Mouse (Mus musculus): Measurements from ENCODE around the gene Chga. TPM values are rescaled to one million over a fixed set of nuclear protein-coding genes. Genes with fewer than 3 reads are reported as not detected.

Gene Chga
- polyA plus RNA-seq, 1 experiment from 2014 or later, result 0.38 TPM

GRCm38 (mm10) chr12:102524760-102525159, 30.0 kb upstream of the Chga start:
- no peak overlapping the region for H3K27ac ChIP-seq
- no peak for ATAC-seq (replicated peaks; ENCODE audit: insufficient number of reproducible peaks, insufficient read depth, low FRiP score, low read depth)

DNA sequence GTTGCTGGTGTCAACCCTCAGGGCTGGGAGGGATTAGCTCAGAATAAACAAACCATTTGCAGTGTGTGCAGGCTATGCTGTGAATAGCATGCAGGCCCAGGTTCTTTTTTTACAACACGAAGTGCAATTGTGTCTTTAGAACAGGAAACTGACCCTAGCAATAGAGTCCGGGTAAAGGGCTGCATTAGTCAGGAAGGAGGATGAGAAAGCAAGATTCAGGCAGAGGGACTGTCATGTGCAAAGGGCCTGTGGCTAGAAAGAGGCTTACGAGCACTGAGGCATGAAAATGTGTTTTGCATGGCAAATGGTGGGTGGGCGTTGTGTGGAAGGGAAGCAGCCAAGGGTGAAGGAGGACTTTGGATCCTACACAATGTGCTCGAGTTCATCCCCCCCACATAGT, 26.8 kb upstream of the Chga start:
- Histone ChIP-seq H3K4me1 (replicated peaks) (no peaks in the 10 kb centered on the region), H3K4me3 (no peak overlapping the region), H3K27ac (no peak overlapping the region), H3K9me3 (replicated peaks) (no peaks in the 10 kb centered on the region), H3K27me3 (no peaks in the 10 kb centered on the region), H3K9ac (no peak overlapping the region), H3K4me2 (no peak overlapping the region), H3K36me3 (no peaks in the 10 kb centered on the region)
- 70% methylated on average over 5 of the region's 5 CpGs for WGBS
- no peak for ATAC-seq (replicated peaks; ENCODE audit: insufficient number of reproducible peaks, insufficient read depth, low FRiP score, low read depth)

More at GRCm38 (mm10) chr12:102524760-102525159, 30.0 kb upstream of the Chga start:
- Histone ChIP-seq H3K27me3 (no peaks in the 10 kb centered on the region), H3K4me2 (no peak overlapping the region), H3K9ac (no peak overlapping the region), H3K36me3 (no peaks in the 10 kb centered on the region), H3K4me1 (replicated peaks) (peaks cover 10% of the 10 kb centered on the region; the same call in 1 of the 2 replicates), H3K4me3 (no peak overlapping the region), H3K9me3 (replicated peaks) (no peaks in the 10 kb centered on the region)
- 17% methylated on average over 6 of the region's 6 CpGs for WGBS

GRCm38 (mm10) chr12:102535796-102536195, 19.0 kb upstream of the Chga start:
- Histone ChIP-seq H3K9me3 (replicated peaks) (no peaks in the 10 kb centered on the region), H3K9ac (no peak overlapping the region), H3K4me1 (replicated peaks) (no peaks in the 10 kb centered on the region), H3K27me3 (peaks cover 6% of the 10 kb centered on the region; the same call in 1 of the 2 replicates), H3K36me3 (no peaks in the 10 kb centered on the region), H3K4me2 (no peak overlapping the region), H3K4me3 (no peak overlapping the region), H3K27ac (no peak overlapping the region)
- ATAC-seq (replicated peaks; ENCODE audit: insufficient number of reproducible peaks, insufficient read depth, low FRiP score, low read depth), result no peak
- 52% methylated on average over 1 of the region's 1 CpGs for WGBS

GRCm38 (mm10) chr12:102540278-102540677, 14.5 kb upstream of the Chga start:
- H3K4me1 ChIP-seq (replicated peaks), result no peaks in the 10 kb centered on the region
- no peak for ATAC-seq (replicated peaks; ENCODE audit: insufficient number of reproducible peaks, insufficient read depth, low FRiP score, low read depth)
- H3K4me2 ChIP-seq, result no peak overlapping the region
- H3K27ac ChIP-seq, result no peak overlapping the region
- H3K9ac ChIP-seq, result no peak overlapping the region
- peaks cover 6% of the 10 kb centered on the region; the same call in 1 of the 2 replicates for H3K27me3 ChIP-seq
- no peaks in the 10 kb centered on the region for H3K36me3 ChIP-seq
- H3K4me3 ChIP-seq, result no peak overlapping the region
- 45% methylated on average over 8 of the region's 8 CpGs for WGBS
- H3K9me3 ChIP-seq (replicated peaks), result no peaks in the 10 kb centered on the region

DNA sequence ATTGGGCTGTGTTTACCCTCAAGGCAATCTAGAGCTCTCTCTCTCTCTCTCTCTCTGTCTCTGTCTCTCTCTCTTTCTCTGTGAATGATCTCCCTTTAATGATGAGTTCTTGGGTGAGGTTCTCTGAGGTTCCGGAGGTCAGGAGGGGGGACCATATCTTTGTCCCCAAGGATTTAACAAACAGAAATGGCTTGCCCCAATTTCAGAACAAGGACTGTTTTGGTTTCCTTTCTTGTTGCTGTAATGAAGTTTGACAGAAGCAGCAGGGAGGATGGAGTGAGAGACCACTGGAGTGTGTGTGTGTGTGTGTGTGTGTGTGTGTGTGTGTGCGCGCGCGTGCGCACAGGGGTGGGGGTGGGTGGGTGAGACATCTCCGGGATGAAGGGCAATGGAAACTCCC, 13.6 kb upstream of the Chga start:
- no peak overlapping the region for H3K4me2 ChIP-seq
- 95% methylated on average over 7 of the region's 7 CpGs for WGBS
- H3K9ac ChIP-seq, result no peak overlapping the region
- no peaks in the 10 kb centered on the region for H3K4me1 ChIP-seq (replicated peaks)
- no peak for ATAC-seq (replicated peaks; ENCODE audit: insufficient number of reproducible peaks, insufficient read depth, low FRiP score, low read depth)
- no peaks in the 10 kb centered on the region for H3K36me3 ChIP-seq
- no peaks in the 10 kb centered on the region for H3K9me3 ChIP-seq (replicated peaks)
- H3K4me3 ChIP-seq, result no peak overlapping the region
- peaks cover 6% of the 10 kb centered on the region; the same call in 1 of the 2 replicates for H3K27me3 ChIP-seq
- H3K27ac ChIP-seq, result no peak overlapping the region

GRCm38 (mm10) chr12:102545122-102545521, 9.6 kb upstream of the Chga start:
- no peak overlapping the region for H3K4me3 ChIP-seq
- no peak overlapping the region for H3K27ac ChIP-seq
- no peak overlapping the region for H3K9ac ChIP-seq
- H3K9me3 ChIP-seq (replicated peaks), result no peaks in the 10 kb centered on the region
- H3K4me1 ChIP-seq (replicated peaks), result no peaks in the 10 kb centered on the region
- 58% methylated on average over 6 of the region's 6 CpGs for WGBS
- H3K4me2 ChIP-seq, result no peak overlapping the region
- H3K36me3 ChIP-seq, result no peaks in the 10 kb centered on the region
- peaks cover 7% of the 10 kb centered on the region; the same call in 1 of the 2 replicates for H3K27me3 ChIP-seq
- no peak for ATAC-seq (replicated peaks; ENCODE audit: insufficient number of reproducible peaks, insufficient read depth, low FRiP score, low read depth)

GRCm38 (mm10) chr12:102550529-102550928, 4.2 kb upstream of the Chga start:
- Histone ChIP-seq H3K9me3 (replicated peaks) (no peaks in the 10 kb centered on the region), H3K9ac (no peak overlapping the region), H3K4me3 (no peak overlapping the region), H3K4me2 (no peak overlapping the region), H3K27ac (no peak overlapping the region), H3K36me3 (no peaks in the 10 kb centered on the region), H3K4me1 (replicated peaks) (0 out of 2 replicates have a peak, but pooled peaks cover 4% of the 10 kb centered on the region), H3K27me3 (peaks cover 53% of the 10 kb centered on the region)
- no peak for ATAC-seq (replicated peaks; ENCODE audit: insufficient number of reproducible peaks, insufficient read depth, low FRiP score, low read depth)
- 4% methylated on average over 11 of the region's 11 CpGs for WGBS

DNA sequence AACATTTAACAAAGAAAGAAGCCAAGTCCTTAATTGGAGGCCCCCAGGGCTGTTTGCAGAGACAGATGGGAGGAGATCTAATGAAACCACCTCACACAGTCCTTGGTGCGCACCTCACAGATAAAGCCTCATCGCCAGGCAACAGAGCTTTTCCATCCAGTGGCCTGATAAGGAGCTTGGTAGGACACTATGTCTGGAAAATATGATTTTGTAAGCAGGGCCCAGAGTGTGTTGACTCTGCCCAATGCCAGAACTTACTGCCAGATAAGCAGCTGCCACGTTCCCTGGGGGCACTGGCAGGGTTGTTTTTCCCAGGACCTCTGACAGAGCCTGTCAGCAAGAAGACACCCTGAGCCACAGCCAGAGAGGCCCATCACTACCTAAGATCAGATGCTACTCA, 3.6 kb upstream of the Chga start:
- ATAC-seq (replicated peaks; ENCODE audit: insufficient number of reproducible peaks, insufficient read depth, low FRiP score, low read depth), result no peak
- Histone ChIP-seq H3K27me3 (peaks cover 60% of the 10 kb centered on the region), H3K4me2 (no peak overlapping the region), H3K4me1 (replicated peaks) (0 out of 2 replicates have a peak, but pooled peaks cover 4% of the 10 kb centered on the region), H3K27ac (no peak overlapping the region), H3K4me3 (no peak overlapping the region), H3K36me3 (no peaks in the 10 kb centered on the region), H3K9ac (no peak overlapping the region), H3K9me3 (replicated peaks) (no peaks in the 10 kb centered on the region)
- 69% methylated on average over 3 of the region's 3 CpGs for WGBS

GRCm38 (mm10) chr12:102552001-102552400, 2.8 kb upstream of the Chga start:
- ATAC-seq (replicated peaks; ENCODE audit: insufficient number of reproducible peaks, insufficient read depth, low FRiP score, low read depth), result no peak
- H3K27me3 ChIP-seq, result peaks cover 61% of the 10 kb centered on the region
- WGBS, result 63% methylated on average over 6 of the region's 6 CpGs

DNA sequence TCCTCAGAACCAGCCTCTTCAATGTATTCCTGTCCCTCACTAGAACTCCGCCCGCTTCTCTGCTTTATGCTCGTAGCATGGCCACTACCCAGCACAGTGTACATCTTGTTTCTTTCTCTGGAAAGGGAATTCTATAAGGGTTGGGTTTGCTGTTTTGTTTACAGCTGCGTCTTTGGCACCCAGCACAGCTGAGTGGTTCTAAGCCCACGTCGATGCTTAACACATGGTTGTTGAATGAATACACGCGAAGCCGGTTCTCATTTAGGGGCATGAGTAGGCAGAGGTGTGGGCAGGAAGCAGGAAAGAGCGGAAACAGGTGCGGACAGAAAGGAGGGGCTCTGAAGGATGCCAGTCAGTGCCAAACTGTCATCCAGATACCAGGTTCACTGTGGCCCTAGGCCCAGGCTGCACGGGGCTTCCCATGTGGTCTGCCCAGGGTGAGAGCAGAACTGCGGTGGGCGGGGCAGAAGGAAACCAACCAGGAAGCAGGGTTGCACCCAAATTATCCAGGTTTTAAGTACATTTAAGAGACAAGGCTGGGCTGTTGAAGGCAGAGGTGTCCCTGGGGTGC, 979 bp upstream of the Chga start:
- H3K4me3 ChIP-seq, result no peak overlapping the region
- WGBS, result 69% methylated on average over 14 of the region's 14 CpGs
- 0 out of 2 replicates have a peak, but pooled peaks cover 4% of the 10 kb centered on the region for H3K4me1 ChIP-seq (replicated peaks)
- peaks cover 67% of the 10 kb centered on the region for H3K27me3 ChIP-seq
- no peak overlapping the region for H3K27ac ChIP-seq
- H3K9me3 ChIP-seq (replicated peaks), result no peaks in the 10 kb centered on the region
- H3K36me3 ChIP-seq, result no peaks in the 10 kb centered on the region
- no peak overlapping the region for H3K4me2 ChIP-seq
- no peak overlapping the region for H3K9ac ChIP-seq
- no peak for ATAC-seq (replicated peaks; ENCODE audit: insufficient number of reproducible peaks, insufficient read depth, low FRiP score, low read depth)

More at GRCm38 (mm10) chr12:102552001-102552400, 2.8 kb upstream of the Chga start:
- no peak overlapping the region for H3K9ac ChIP-seq
- no peak overlapping the region for H3K4me2 ChIP-seq
- no peaks in the 10 kb centered on the region for H3K36me3 ChIP-seq
- H3K4me3 ChIP-seq, result no peak overlapping the region
- no peaks in the 10 kb centered on the region for H3K9me3 ChIP-seq (replicated peaks)
- 0 out of 2 replicates have a peak, but pooled peaks cover 4% of the 10 kb centered on the region for H3K4me1 ChIP-seq (replicated peaks)
- no peak overlapping the region for H3K27ac ChIP-seq

DNA sequence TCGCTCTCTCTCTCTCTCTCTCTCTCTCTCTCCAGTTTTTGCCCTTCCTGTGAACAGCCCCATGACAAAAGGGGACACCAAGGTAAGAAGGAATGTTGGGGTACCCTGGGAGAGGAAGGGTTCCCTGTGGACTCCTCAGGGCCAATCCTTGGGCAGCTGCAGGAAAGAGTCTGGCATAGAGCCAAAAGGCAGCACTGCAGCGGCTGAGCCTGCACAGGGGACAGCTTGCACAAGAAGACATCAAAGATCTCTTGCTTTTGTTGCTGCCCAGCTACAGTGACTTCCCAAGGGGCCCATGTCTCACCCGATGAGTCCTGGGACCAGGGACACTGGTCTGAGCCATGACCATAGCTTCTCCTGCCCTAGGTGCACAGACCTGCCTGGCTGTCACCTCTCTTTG, 1.1 kb downstream of the Chga start:
- no peak overlapping the region for H3K4me3 ChIP-seq
- no peaks in the 10 kb centered on the region for H3K36me3 ChIP-seq
- H3K4me2 ChIP-seq, result no peak overlapping the region
- no peak overlapping the region for H3K9ac ChIP-seq
- no peak overlapping the region for H3K27ac ChIP-seq
- peaks cover 60% of the 10 kb centered on the region for H3K27me3 ChIP-seq
- 54% methylated on average over 3 of the region's 3 CpGs for WGBS
- 0 out of 2 replicates have a peak, but pooled peaks cover 4% of the 10 kb centered on the region for H3K4me1 ChIP-seq (replicated peaks)
- no peak for ATAC-seq (replicated peaks; ENCODE audit: insufficient number of reproducible peaks, insufficient read depth, low FRiP score, low read depth)
- H3K9me3 ChIP-seq (replicated peaks), result no peaks in the 10 kb centered on the region

DNA sequence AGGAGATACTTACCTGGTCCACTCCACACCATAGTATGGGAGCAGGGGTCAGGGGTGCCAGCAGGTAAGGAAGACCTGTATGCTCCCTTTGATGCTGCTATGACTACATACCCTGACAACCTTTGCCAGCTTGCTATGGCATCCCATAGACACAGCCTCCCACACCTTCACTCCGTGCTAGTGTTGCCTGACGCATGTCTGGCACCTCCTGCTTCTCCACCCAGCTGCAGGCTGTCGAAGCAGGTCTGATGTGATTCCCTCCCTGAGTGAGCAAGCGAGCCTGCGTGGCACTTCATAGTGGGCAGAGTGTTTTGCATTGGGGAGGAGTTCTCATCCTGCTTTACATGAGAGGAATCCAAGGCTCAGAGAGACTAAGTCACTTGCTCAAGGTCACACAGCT, 2.6 kb downstream of the Chga start:
- H3K4me1 ChIP-seq (replicated peaks), result 0 out of 2 replicates have a peak, but pooled peaks cover 4% of the 10 kb centered on the region
- H3K36me3 ChIP-seq, result no peaks in the 10 kb centered on the region
- H3K4me2 ChIP-seq, result no peak overlapping the region
- H3K27ac ChIP-seq, result no peak overlapping the region
- no peak for ATAC-seq (replicated peaks; ENCODE audit: insufficient number of reproducible peaks, insufficient read depth, low FRiP score, low read depth)
- H3K4me3 ChIP-seq, result no peak overlapping the region
- H3K9ac ChIP-seq, result no peak overlapping the region
- peaks cover 47% of the 10 kb centered on the region for H3K27me3 ChIP-seq
- WGBS, result 70% methylated on average over 5 of the region's 5 CpGs
- H3K9me3 ChIP-seq (replicated peaks), result no peaks in the 10 kb centered on the region
